13 mouse cellular contexts compared by ENCODE assay signal in genomic region chr15:59174893-59175531, GRCm38 (mm10).
DNase-seq lines count a peak whose midpoint lies in the region; ATAC-seq and TF ChIP-seq lines count a peak whose summit lies in the region.
"Had no signal": no experiment of that assay in that cellular context is flagged by ENCODE, and none has a peak within 500 bp of the region (broad histone marks: within the 10 kb centered on the region; RNA-seq: fewer than 3 reads in every experiment).

No protein-coding gene starts in this region.

- H3K9me3 ChIP-seq in heart, embryonic 13.5 days, result no peaks in the 10 kb centered on the region
- H3K9me3 ChIP-seq in midbrain, embryonic 10.5 days (replicated peaks), result no peaks in the 10 kb centered on the region
- no peaks in the 10 kb centered on the region for H3K9me3 ChIP-seq in midbrain, embryonic 15.5 days
- no peaks in the 10 kb centered on the region for H3K9me3 ChIP-seq in forebrain, postnatal 0 days (ENCODE audit: low read length)
- no peaks in the 10 kb centered on the region for H3K9me3 ChIP-seq in intestine, postnatal 0 days (ENCODE audit: control insufficient read depth)

- no peak overlapping the region for H3K4me3 ChIP-seq in heart, embryonic 13.5 days
- H3K4me3 ChIP-seq in midbrain, embryonic 10.5 days, result no peak overlapping the region
- H3K4me3 ChIP-seq in midbrain, embryonic 15.5 days, result no peak overlapping the region
- H3K4me3 ChIP-seq in forebrain, postnatal 0 days (ENCODE audit: low read depth, low read length), result no peak overlapping the region
- H3K4me3 ChIP-seq in intestine, postnatal 0 days (ENCODE audit: low read depth, low read length), result no peak overlapping the region
- H3K4me3 ChIP-seq: gastrocnemius, adult 2 months had no signal

- H3K4me1 ChIP-seq in heart, embryonic 13.5 days, result peaks cover 55% of the 10 kb centered on the region
- peaks cover 39% of the 10 kb centered on the region for H3K4me1 ChIP-seq in midbrain, embryonic 10.5 days
- peaks cover 10% of the 10 kb centered on the region for H3K4me1 ChIP-seq in midbrain, embryonic 15.5 days
- H3K4me1 ChIP-seq in forebrain, postnatal 0 days (ENCODE audit: insufficient read depth), result 0 out of 2 replicates have a peak, but pooled peaks cover 4% of the 10 kb centered on the region
- H3K4me1 ChIP-seq in intestine, postnatal 0 days (replicated peaks; ENCODE audit: control insufficient read depth, insufficient read depth, low read length), result no peaks in the 10 kb centered on the region

- H3K4me2 ChIP-seq in heart, embryonic 13.5 days, result peak overlapping the region; percentile 46; the same call in 1 of the 2 replicates
- no peak overlapping the region for H3K4me2 ChIP-seq in midbrain, embryonic 15.5 days
- no peak overlapping the region for H3K4me2 ChIP-seq in forebrain, postnatal 0 days (ENCODE audit: low read depth)
- no peak overlapping the region for H3K4me2 ChIP-seq in intestine, postnatal 0 days (replicated peaks; ENCODE audit: low read depth)

- WGBS in heart, embryonic 13.5 days, result 46% methylated on average over 8 of the region's 8 CpGs
- WGBS in midbrain, embryonic 10.5 days, result 83% methylated on average over 8 of the region's 8 CpGs
- WGBS in midbrain, embryonic 15.5 days, result 69% methylated on average over 8 of the region's 8 CpGs
- 68% methylated on average over 8 of the region's 8 CpGs for WGBS in forebrain, postnatal 0 days
- 61% methylated on average over 8 of the region's 8 CpGs for WGBS in intestine, postnatal 0 days

- intact Hi-C loops in heart, postnatal 10 days (cut with DNase I), result no loop called here

- ATAC-seq in heart, embryonic 13.5 days (ENCODE audit: extremely low read depth, insufficient number of reproducible peaks, low FRiP score, low TSS enrichment), result no peak
- ATAC-seq in midbrain, embryonic 15.5 days (replicated peaks), result no peak
- ATAC-seq in forebrain, postnatal 0 days, result no peak; the same call in 1 of the 2 replicates
- no peak for ATAC-seq in intestine, postnatal 0 days
- ATAC-seq: activated CD4-positive, CD25-positive, alpha-beta regulatory T cell, adult 4 months; intestine, embryonic 16.5 days had no signal

- TF ChIP-seq CTCF in forebrain, postnatal 0 days (IDR thresholded peaks at IDR 0.05; ENCODE audit: low read depth), result no peak
- TF ChIP-seq CTCF in intestine, postnatal 0 days (IDR thresholded peaks at IDR 0.05; ENCODE audit: low read depth), result no peak

- peak overlapping the region; percentile 94 for H3K27ac ChIP-seq in heart, embryonic 13.5 days (replicated peaks)
- H3K27ac ChIP-seq in midbrain, embryonic 10.5 days (replicated peaks), result peak overlapping the region; percentile 75
- H3K27ac ChIP-seq in midbrain, embryonic 15.5 days, result no peak overlapping the region
- peak overlapping the region; percentile 79; the same call in 1 of the 2 replicates for H3K27ac ChIP-seq in forebrain, postnatal 0 days (ENCODE audit: low read depth, low read length)
- H3K27ac ChIP-seq in intestine, postnatal 0 days (ENCODE audit: low read depth, low read length), result no peak overlapping the region
- H3K27ac ChIP-seq: liver, embryonic 14.5 days had no signal

- no peaks in the 10 kb centered on the region for H3K27me3 ChIP-seq in heart, embryonic 13.5 days (replicated peaks)
- no peaks in the 10 kb centered on the region for H3K27me3 ChIP-seq in midbrain, embryonic 10.5 days (ENCODE audit: low read depth, poor library complexity, severe bottlenecking)
- H3K27me3 ChIP-seq in midbrain, embryonic 15.5 days (replicated peaks), result no peaks in the 10 kb centered on the region
- no peaks in the 10 kb centered on the region for H3K27me3 ChIP-seq in forebrain, postnatal 0 days (ENCODE audit: insufficient read depth, low read length)
- no peaks in the 10 kb centered on the region for H3K27me3 ChIP-seq in intestine, postnatal 0 days (replicated peaks; ENCODE audit: control insufficient read depth, insufficient read depth, low read length)

- H3K36me3 ChIP-seq in heart, embryonic 13.5 days, result no peaks in the 10 kb centered on the region
- H3K36me3 ChIP-seq in midbrain, embryonic 10.5 days, result no peaks in the 10 kb centered on the region
- no peaks in the 10 kb centered on the region for H3K36me3 ChIP-seq in midbrain, embryonic 15.5 days (replicated peaks)
- no peaks in the 10 kb centered on the region for H3K36me3 ChIP-seq in forebrain, postnatal 0 days (ENCODE audit: insufficient read depth)
- no peaks in the 10 kb centered on the region for H3K36me3 ChIP-seq in intestine, postnatal 0 days (ENCODE audit: control insufficient read depth, insufficient read depth)

- H3K9ac ChIP-seq in heart, embryonic 13.5 days, result 0 out of 2 replicates have a peak overlapping the region, but pooled peaks have one; percentile 35
- H3K9ac ChIP-seq in midbrain, embryonic 15.5 days, result no peak overlapping the region
- no peak overlapping the region for H3K9ac ChIP-seq in forebrain, postnatal 0 days
- H3K9ac ChIP-seq in intestine, postnatal 0 days (ENCODE audit: low read depth, low read length), result no peak overlapping the region
- H3K9ac ChIP-seq: liver, embryonic 14.5 days had no signal

- DNase-seq in heart, postnatal 10 days, result no peak
- no peak for DNase-seq in midbrain, embryonic 10.5 days (ENCODE audit: low spot score)
- DNase-seq in forebrain, postnatal 0 days, result no peak
- DNase-seq in naive thymus-derived CD4-positive, alpha-beta T cell, adult 2 months (ENCODE audit: low read depth), result peak; percentile 4
- DNase-seq in embryo, embryonic 9.5 days (ENCODE audit: extremely low spot score), result no peak
- DNase-seq: cerebellum, postnatal 14 days; gastrocnemius, adult 2 months had no signal

Comparison
In these comparisons a context has a peak if more than half of its experiments do, and no peak if none do; other contexts are left out.
1. H3K27ac ChIP-seq: peak in heart, embryonic 13.5 days (single experiment), midbrain, embryonic 10.5 days (single experiment) and forebrain, postnatal 0 days (single experiment); none in midbrain, embryonic 15.5 days (single experiment) and intestine, postnatal 0 days (single experiment).